Mouse (Mus musculus) naive thymus-derived CD4-positive, alpha-beta T cell, adult 2 months (primary cell): ENCODE results near the gene Spata6.
A peak's percentile ranks its signal among the peaks of the same experiment; 100 is the strongest.

ENCODE experiments used
- DNase-seq: peaks from one replicate; pipeline ENCODE4 v3.0.0-alpha.2; 2011; ENCODE audit warnings: low read depth

Gene Spata6

GRCm38 (mm10) chr4:111719776-111720661 lies at the start of gene Spata6:
Gene Spata6, plus strand, starts transcription at chr4:111719984.
- peak; percentile 97 for DNase-seq

- DNase-seq = no peak
Measured at GRCm38 (mm10) chr4:111670566-111671421, 49.0 kb upstream of the Spata6 start.

- no peak for DNase-seq
Measured at GRCm38 (mm10) chr4:111671440-111671839, 48.3 kb upstream of the Spata6 start.

- DNase-seq = no peak
Measured at GRCm38 (mm10) chr4:111673904-111674303, 45.9 kb upstream of the Spata6 start.

- DNase-seq = no peak
Measured at GRCm38 (mm10) chr4:111681926-111682325, 37.9 kb upstream of the Spata6 start.

- DNase-seq = no peak
Measured at GRCm38 (mm10) chr4:111682793-111683192, 37.0 kb upstream of the Spata6 start.

- no peak for DNase-seq
Measured at GRCm38 (mm10) chr4:111683843-111684242, 35.9 kb upstream of the Spata6 start.

- DNase-seq = no peak
Measured at GRCm38 (mm10) chr4:111685951-111686350, 33.8 kb upstream of the Spata6 start.

- peak; percentile 73 for DNase-seq
Measured at GRCm38 (mm10) chr4:111686951-111687350, 32.8 kb upstream of the Spata6 start.

- peak; percentile 84 for DNase-seq
Measured at GRCm38 (mm10) chr4:111687613-111688012, 32.2 kb upstream of the Spata6 start.

- no peak for DNase-seq
Measured at GRCm38 (mm10) chr4:111691057-111691543, 28.7 kb upstream of the Spata6 start.

- no peak for DNase-seq
Measured at GRCm38 (mm10) chr4:111701381-111701780, 18.4 kb upstream of the Spata6 start.

GRCm38 (mm10) chr4:111704126-111704525 lies 15.7 kb upstream of the Spata6 start:
- no peak for DNase-seq

GRCm38 (mm10) chr4:111704975-111705374 lies 14.8 kb upstream of the Spata6 start:
- DNase-seq = no peak

- peak; percentile 78 for DNase-seq
Measured at GRCm38 (mm10) chr4:111719296-111719695, 488 bp upstream of the Spata6 start.

- no peak for DNase-seq
Measured at GRCm38 (mm10) chr4:111720662-111721003, 849 bp downstream of the Spata6 start.

- DNase-seq = peak; percentile 67
Measured at GRCm38 (mm10) chr4:111721121-111721840, 1.5 kb downstream of the Spata6 start.

- no peak for DNase-seq
Measured at GRCm38 (mm10) chr4:111737551-111737950, 17.8 kb downstream of the Spata6 start.

- DNase-seq = no peak
Measured at GRCm38 (mm10) chr4:111780533-111780932, 60.7 kb downstream of the Spata6 start.

GRCm38 (mm10) chr4:111799892-111800291 lies 80.1 kb downstream of the Spata6 start:
- DNase-seq = no peak

- no peak for DNase-seq
Measured at GRCm38 (mm10) chr4:111803164-111803563, 83.4 kb downstream of the Spata6 start.

- no peak for DNase-seq
Measured at GRCm38 (mm10) chr4:111817478-111817877, 97.7 kb downstream of the Spata6 start.
